Mouse (Mus musculus): ENCODE results near the gene Cntfr. TPM values are rescaled to one million over a fixed set of nuclear protein-coding genes. Genes with fewer than 3 reads are reported as not detected.
A peak's percentile ranks its signal among the peaks of the same experiment; 100 is the strongest.

Cntfr gene
- total and polyA plus RNA-seq, 2 experiments from 2014 or later = 0.38 TPM; not detected in 1

DNA sequence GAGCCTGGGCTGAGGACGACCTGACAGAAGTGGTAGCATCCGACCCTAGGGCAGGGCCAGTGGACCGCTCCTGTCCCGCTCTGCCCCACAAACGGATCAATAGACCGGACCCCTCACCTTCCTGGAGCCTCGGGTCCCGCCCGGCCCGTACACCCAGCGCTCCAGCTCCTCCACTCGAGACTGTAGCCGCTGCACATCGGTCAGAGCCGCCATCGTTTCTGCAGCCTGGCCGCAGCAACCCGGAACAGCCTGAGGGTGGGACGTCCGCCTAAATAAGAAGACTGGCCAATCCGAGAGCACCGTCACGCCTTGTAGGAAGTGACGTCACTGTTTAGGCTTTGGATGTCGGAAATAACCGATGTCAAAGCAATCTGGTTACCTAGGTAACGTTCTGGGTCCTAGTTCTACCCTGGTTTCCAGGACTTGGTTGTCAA is 26.0 kb upstream of the Cntfr start, which contains the start of gene Dctn3:
TSS of gene Dctn3 (minus strand) at position 253 of the 434 bp plus-strand sequence.
- Histone ChIP-seq H3K27ac (ENCODE audit: low read depth) (no peak within 1 kb of the TSS), H3K4me1 (ENCODE audit: control insufficient read depth, insufficient read depth) (peaks cover 10% of the 10 kb centered on the region), H3K9ac (replicated peaks; ENCODE audit: low read depth, low read length) (peak within 1 kb of the TSS; percentile 89), H3K4me2 (ENCODE audit: low read depth, low read length) (peak within 1 kb of the TSS; percentile 87), H3K9me3 (replicated peaks; ENCODE audit: control insufficient read depth, low read length) (no peaks in the 10 kb centered on the region), H3K27me3 (ENCODE audit: control insufficient read depth, insufficient read depth, low read length) (peaks cover 44% of the 10 kb centered on the region), H3K36me3 (replicated peaks; ENCODE audit: control insufficient read depth, insufficient read depth, low read length) (peaks cover 20% of the 10 kb centered on the region), H3K4me3 (ENCODE audit: low read depth, low read length) (peak within 1 kb of the TSS; percentile 96)
- peak; percentile 98 for ATAC-seq (ENCODE audit: insufficient read depth, low read depth)
- DNase-seq (ENCODE audit: low spot score) = peak; percentile 99
- TF ChIP-seq CTCF (IDR thresholded peaks at IDR 0.05; ENCODE audit: low read depth) (no peak), EP300 (IDR thresholded peaks at IDR 0.05; ENCODE audit: low read depth) (no peak)
- under 1% methylated on average over 27 of the region's 27 CpGs for WGBS

DNA sequence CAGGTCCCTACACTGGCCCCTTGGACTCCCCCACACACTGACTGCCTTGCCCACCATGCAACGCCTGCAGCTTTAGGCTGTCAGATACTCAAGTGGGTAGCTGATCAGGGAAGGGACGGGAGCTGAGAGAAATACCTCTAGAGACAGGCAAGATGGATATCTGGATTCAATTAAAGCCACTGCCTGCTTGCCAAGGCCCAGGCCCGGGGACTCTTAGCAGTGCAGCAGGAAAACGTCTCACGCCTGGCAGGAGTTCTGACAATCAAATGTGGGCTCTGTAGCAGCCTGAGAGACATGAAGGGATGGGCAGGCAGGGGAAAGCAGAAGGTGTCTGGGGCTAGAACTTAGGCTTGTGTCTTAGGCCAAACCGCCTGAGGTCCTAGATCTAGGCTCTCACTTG is 19.9 kb upstream of the Cntfr start:
- H3K4me1 ChIP-seq (ENCODE audit: control insufficient read depth, insufficient read depth) = peaks cover 16% of the 10 kb centered on the region
- no peak overlapping the region for H3K4me2 ChIP-seq (ENCODE audit: low read depth, low read length)
- H3K9ac ChIP-seq (replicated peaks; ENCODE audit: low read depth, low read length) = no peak overlapping the region
- no peak overlapping the region for H3K4me3 ChIP-seq (ENCODE audit: low read depth, low read length)
- no peaks in the 10 kb centered on the region for H3K27me3 ChIP-seq (ENCODE audit: control insufficient read depth, insufficient read depth, low read length)
- WGBS = 53% methylated on average over 6 of the region's 6 CpGs
- ATAC-seq (ENCODE audit: insufficient read depth, low read depth) (no peak), DNase-seq (ENCODE audit: low spot score) (no peak)
- no peak overlapping the region for H3K27ac ChIP-seq (ENCODE audit: low read depth)
- no peaks in the 10 kb centered on the region for H3K9me3 ChIP-seq (replicated peaks; ENCODE audit: control insufficient read depth, low read length)
- H3K36me3 ChIP-seq (replicated peaks; ENCODE audit: control insufficient read depth, insufficient read depth, low read length) = peaks cover 39% of the 10 kb centered on the region
- TF ChIP-seq EP300 (IDR thresholded peaks at IDR 0.05; ENCODE audit: low read depth) (no peak), CTCF (IDR thresholded peaks at IDR 0.05; ENCODE audit: low read depth) (no peak)

DNA sequence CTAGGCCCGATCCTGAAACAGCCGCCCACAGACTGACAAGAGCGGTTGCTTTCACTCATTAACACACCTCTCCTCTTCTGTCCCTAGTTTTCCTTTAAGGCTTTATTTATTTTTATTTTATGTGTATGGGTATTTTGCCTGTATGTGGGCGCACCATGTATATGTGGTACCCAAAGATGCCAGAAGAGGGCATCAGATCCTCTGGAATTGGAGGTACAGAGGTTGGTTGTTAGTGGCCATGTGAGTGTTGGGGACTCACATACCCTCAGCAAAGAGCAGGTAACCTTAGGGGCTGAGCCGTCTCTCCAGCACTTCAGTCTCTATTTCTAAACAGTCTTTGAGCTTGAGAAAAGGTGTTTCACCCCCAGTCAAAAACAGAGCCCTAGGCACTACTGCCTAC is 18.7 kb upstream of the Cntfr start:
- H3K27ac ChIP-seq (ENCODE audit: low read depth) = no peak overlapping the region
- DNase-seq (ENCODE audit: low spot score) (no peak), ATAC-seq (ENCODE audit: insufficient read depth, low read depth) (no peak)
- H3K9ac ChIP-seq (replicated peaks; ENCODE audit: low read depth, low read length) = no peak overlapping the region
- TF ChIP-seq CTCF (IDR thresholded peaks at IDR 0.05; ENCODE audit: low read depth) (peak; percentile 57), EP300 (IDR thresholded peaks at IDR 0.05; ENCODE audit: low read depth) (no peak)
- H3K4me2 ChIP-seq (ENCODE audit: low read depth, low read length) = no peak overlapping the region
- no peaks in the 10 kb centered on the region for H3K9me3 ChIP-seq (replicated peaks; ENCODE audit: control insufficient read depth, low read length)
- H3K4me3 ChIP-seq (ENCODE audit: low read depth, low read length) = no peak overlapping the region
- no peaks in the 10 kb centered on the region for H3K27me3 ChIP-seq (ENCODE audit: control insufficient read depth, insufficient read depth, low read length)
- H3K36me3 ChIP-seq (replicated peaks; ENCODE audit: control insufficient read depth, insufficient read depth, low read length) = peaks cover 44% of the 10 kb centered on the region
- WGBS = 87% methylated on average over 5 of the region's 5 CpGs
- H3K4me1 ChIP-seq (ENCODE audit: control insufficient read depth, insufficient read depth) = peaks cover 18% of the 10 kb centered on the region

DNA sequence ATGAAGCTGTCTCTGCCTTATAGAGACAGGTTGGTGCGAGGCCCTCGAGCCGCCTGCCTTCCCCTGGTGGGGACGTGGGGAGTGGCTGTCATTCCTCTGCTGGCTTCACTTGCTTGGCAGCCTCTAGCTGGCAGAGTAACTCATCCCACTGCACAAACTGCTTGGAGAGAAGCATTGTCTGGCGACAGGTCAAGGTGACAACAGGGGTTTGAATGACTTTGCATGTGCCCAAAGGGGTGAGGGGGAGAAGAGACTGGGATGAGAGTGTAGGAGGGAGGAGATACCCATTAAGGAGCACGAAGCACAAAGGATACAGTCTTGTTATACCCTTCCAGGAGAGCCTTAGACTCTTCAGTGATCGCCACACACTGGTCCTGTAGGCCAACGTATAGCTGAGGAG is 18.2 kb upstream of the Cntfr start:
- peaks cover 44% of the 10 kb centered on the region for H3K36me3 ChIP-seq (replicated peaks; ENCODE audit: control insufficient read depth, insufficient read depth, low read length)
- H3K27ac ChIP-seq (ENCODE audit: low read depth) = no peak overlapping the region
- H3K9ac ChIP-seq (replicated peaks; ENCODE audit: low read depth, low read length) = no peak overlapping the region
- H3K27me3 ChIP-seq (ENCODE audit: control insufficient read depth, insufficient read depth, low read length) = no peaks in the 10 kb centered on the region
- H3K4me3 ChIP-seq (ENCODE audit: low read depth, low read length) = no peak overlapping the region
- WGBS = 62% methylated on average over 8 of the region's 8 CpGs
- DNase-seq (ENCODE audit: low spot score) (no peak), ATAC-seq (ENCODE audit: insufficient read depth, low read depth) (no peak)
- no peak for TF ChIP-seq EP300 (IDR thresholded peaks at IDR 0.05; ENCODE audit: low read depth)
- no peak for TF ChIP-seq CTCF (IDR thresholded peaks at IDR 0.05; ENCODE audit: low read depth)
- no peaks in the 10 kb centered on the region for H3K9me3 ChIP-seq (replicated peaks; ENCODE audit: control insufficient read depth, low read length)
- peaks cover 18% of the 10 kb centered on the region for H3K4me1 ChIP-seq (ENCODE audit: control insufficient read depth, insufficient read depth)
- no peak overlapping the region for H3K4me2 ChIP-seq (ENCODE audit: low read depth, low read length)

DNA sequence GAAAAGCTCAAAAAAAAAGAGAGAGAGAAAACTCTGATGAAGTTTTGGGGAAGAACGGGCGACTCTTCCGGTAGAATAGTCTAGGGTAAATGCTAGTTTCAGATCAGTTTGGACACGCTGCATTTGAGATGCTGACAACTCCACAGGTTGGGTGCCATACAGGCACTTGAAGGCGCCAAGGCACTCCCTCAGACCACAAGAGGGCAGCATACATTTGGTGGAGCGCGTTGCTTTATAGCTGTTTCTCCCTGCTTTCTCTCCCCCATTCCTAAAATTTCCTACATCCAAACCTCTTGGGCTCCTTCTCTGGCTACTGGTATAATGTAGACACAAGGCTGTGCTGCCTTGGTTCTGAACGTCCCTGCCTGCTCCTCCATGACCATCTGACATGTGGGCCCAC is 17.4 kb upstream of the Cntfr start:
- no peaks in the 10 kb centered on the region for H3K27me3 ChIP-seq (ENCODE audit: control insufficient read depth, insufficient read depth, low read length)
- TF ChIP-seq CTCF (IDR thresholded peaks at IDR 0.05; ENCODE audit: low read depth) = peak; percentile 79
- no peak for TF ChIP-seq EP300 (IDR thresholded peaks at IDR 0.05; ENCODE audit: low read depth)
- 15% methylated on average over 8 of the region's 8 CpGs for WGBS
- 0 out of 2 replicates have a peak, but pooled peaks have one; percentile 16 for ATAC-seq (ENCODE audit: insufficient read depth, low read depth)
- H3K4me2 ChIP-seq (ENCODE audit: low read depth, low read length) = peak overlapping the region; percentile 83
- no peak overlapping the region for H3K9ac ChIP-seq (replicated peaks; ENCODE audit: low read depth, low read length)
- peaks cover 38% of the 10 kb centered on the region for H3K36me3 ChIP-seq (replicated peaks; ENCODE audit: control insufficient read depth, insufficient read depth, low read length)
- peak overlapping the region; percentile 90; the same call in 1 of the 2 replicates for H3K4me3 ChIP-seq (ENCODE audit: low read depth, low read length)
- peak; percentile 74 for DNase-seq (ENCODE audit: low spot score)
- H3K4me1 ChIP-seq (ENCODE audit: control insufficient read depth, insufficient read depth) = peaks cover 18% of the 10 kb centered on the region
- no peaks in the 10 kb centered on the region for H3K9me3 ChIP-seq (replicated peaks; ENCODE audit: control insufficient read depth, low read length)
- H3K27ac ChIP-seq (ENCODE audit: low read depth) = no peak overlapping the region
